Mouse (Mus musculus) myocyte (in vitro differentiated cells): ENCODE data around the gene Antxr1. TPM values are rescaled to one million over a fixed set of nuclear protein-coding genes. Genes with fewer than 3 reads are reported as not detected.

ENCODE experiments used
- H3K27me3 ChIP-seq: one replicate; pipeline ENCODE4 v1.6.1; 2011; ENCODE audit not compliant: control insufficient read depth, insufficient read depth, insufficient read length
- H3K36me3 ChIP-seq: one replicate; pipeline ENCODE4 v1.6.1; 2011; ENCODE audit not compliant: control insufficient read depth, insufficient read depth
- H3K4me2 ChIP-seq: one replicate; pipeline ENCODE4 v1.6.1; 2011; ENCODE audit warnings: low read depth, control low read depth
- H3K4me3 ChIP-seq: one replicate; pipeline ENCODE4 v1.5.1; 2011; ENCODE audit warnings: mild to moderate bottlenecking, control low read depth, moderate library complexity
- H3K79me2 ChIP-seq: one replicate; pipeline ENCODE4 v1.6.1; 2011; ENCODE audit not compliant: control insufficient read depth, insufficient read depth
- H3ac ChIP-seq: one replicate; pipeline ENCODE4 v1.6.1; 2011; ENCODE audit not compliant: control insufficient read depth, insufficient read length
- CEBPB ChIP-seq: IDR thresholded peaks from 2 replicates; pipeline ENCODE4 v1.6.1; 2011; ENCODE audit warnings: mild to moderate bottlenecking, moderate library complexity; ENCODE audit not compliant: poor library complexity, insufficient read depth, severe bottlenecking
- E2F4 ChIP-seq: IDR thresholded peaks from one replicate; pipeline ENCODE4 v1.6.1; 2011; ENCODE audit warnings: mild to moderate bottlenecking, control low read depth, moderate library complexity; ENCODE audit not compliant: insufficient read depth
- MAX ChIP-seq: IDR thresholded peaks from one replicate; pipeline ENCODE4 v1.6.1; 2011; ENCODE audit warnings: low read depth, mild to moderate bottlenecking, control low read depth
- MYOD1 ChIP-seq, 3 experiments: IDR thresholded peaks; one replicate each; pipeline ENCODE4 v1.6.1; 2011; ENCODE audit warnings: control low read depth in 2 of 3, low read depth in 2 of 3, mild to moderate bottlenecking in 2 of 3, moderate library complexity in 1 of 3; ENCODE audit not compliant: insufficient read length in 2 of 3, control insufficient read depth in 1 of 3
- MYOG ChIP-seq, 3 experiments: IDR thresholded peaks; one replicate each; pipeline ENCODE4 v1.6.1; 2011; ENCODE audit warnings: control low read depth in 2 of 3, low read depth in 2 of 3, mild to moderate bottlenecking in 2 of 3; ENCODE audit not compliant: insufficient read length in 2 of 3, control insufficient read depth in 1 of 3, insufficient read depth in 1 of 3
- POLR2A ChIP-seq: IDR thresholded peaks from one replicate; pipeline ENCODE4 v1.6.1; 2011; ENCODE audit warnings: low read depth, mild to moderate bottlenecking, control low read depth, moderate library complexity; ENCODE audit not compliant: insufficient read length
- POLR2AphosphoS2 ChIP-seq: IDR thresholded peaks from one replicate; pipeline ENCODE4 v1.6.1; 2011; ENCODE audit warnings: low read depth, control low read depth; ENCODE audit not compliant: insufficient read length
- REST ChIP-seq: IDR thresholded peaks from one replicate; pipeline ENCODE4 v1.6.1; 2011; ENCODE audit warnings: mild to moderate bottlenecking, control low read depth, moderate library complexity; ENCODE audit not compliant: insufficient read depth, insufficient read length
- SRF ChIP-seq: IDR thresholded peaks from one replicate; pipeline ENCODE4 v1.6.1; 2011; ENCODE audit warnings: low read depth; ENCODE audit not compliant: control insufficient read depth, insufficient read length
- TCF12 ChIP-seq: IDR thresholded peaks from one replicate; pipeline ENCODE4 v1.6.1; 2011; ENCODE audit warnings: mild to moderate bottlenecking, control low read depth; ENCODE audit not compliant: poor library complexity, insufficient read depth, severe bottlenecking
- TCF3 ChIP-seq: IDR thresholded peaks from one replicate; pipeline ENCODE4 v1.6.1; 2011; ENCODE audit warnings: low read depth, control low read depth; ENCODE audit not compliant: insufficient read length
- USF1 ChIP-seq: IDR thresholded peaks from one replicate; pipeline ENCODE4 v1.6.1; 2011; ENCODE audit warnings: low read depth, mild to moderate bottlenecking, control low read depth, moderate library complexity
- polyA plus RNA-seq: library from polyadenylated mRNA; unstranded; fragments of >200 nt; fragmentation: generic; extraction: Trizol; gene quantifications from one replicate; pipeline ENCODE4 v1.2.1, GENCODE M21; 2012; ENCODE audit warnings: missing spikeins

The Antxr1 gene
- polyA plus RNA-seq, 1 experiment, result 8.6 TPM

DNA sequence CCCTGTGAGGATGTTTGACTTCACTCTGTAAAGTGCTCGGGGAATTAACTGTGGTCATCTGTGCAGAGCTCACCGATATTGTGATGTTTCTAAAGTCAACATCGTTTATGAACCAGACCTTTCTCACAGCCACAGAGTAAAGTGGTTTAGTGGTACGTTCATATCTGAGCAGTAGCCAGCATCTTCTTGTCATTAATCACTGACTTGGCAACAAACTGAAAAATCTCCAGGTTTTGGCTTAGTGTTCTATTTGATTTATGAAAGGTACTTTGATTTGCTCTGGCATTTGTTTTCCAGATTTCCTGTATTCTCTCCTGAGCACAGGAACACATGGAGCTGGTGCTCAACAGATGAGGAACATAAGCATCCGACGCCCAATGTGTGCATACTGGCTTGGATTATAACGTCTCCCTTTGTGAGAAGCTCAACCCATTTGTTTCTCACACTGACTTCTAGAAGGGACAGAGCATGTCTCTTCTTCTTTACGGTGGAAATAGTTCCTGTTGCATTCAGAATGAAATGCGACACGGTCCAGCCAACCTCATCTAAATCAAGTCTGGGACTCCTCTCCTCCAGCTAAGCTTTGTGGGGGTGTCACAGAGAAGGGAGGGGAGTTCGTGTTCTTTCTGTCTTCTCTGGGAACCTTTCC, 50.8 kb downstream of the Antxr1 start:
- H3K79me2 ChIP-seq, result no peaks in the 10 kb centered on the region
- H3ac ChIP-seq, result no peak overlapping the region
- no peak overlapping the region for H3K4me2 ChIP-seq
- no peaks in the 10 kb centered on the region for H3K36me3 ChIP-seq
- no peak for TF ChIP-seq USF1
- no peak for TF ChIP-seq E2F4
- no peak for TF ChIP-seq MYOG (IDR thresholded peaks at IDR 0.05; ENCODE audit: control insufficient read depth in 1 of 3, insufficient read depth in 1 of 3, insufficient read length in 2 of 3, low read depth in 2 of 3)
- TF ChIP-seq TCF12, result no peak
- no peak for TF ChIP-seq TCF3
- TF ChIP-seq POLR2A, result no peak
- no peak overlapping the region for H3K4me3 ChIP-seq
- no peaks in the 10 kb centered on the region for H3K27me3 ChIP-seq

DNA sequence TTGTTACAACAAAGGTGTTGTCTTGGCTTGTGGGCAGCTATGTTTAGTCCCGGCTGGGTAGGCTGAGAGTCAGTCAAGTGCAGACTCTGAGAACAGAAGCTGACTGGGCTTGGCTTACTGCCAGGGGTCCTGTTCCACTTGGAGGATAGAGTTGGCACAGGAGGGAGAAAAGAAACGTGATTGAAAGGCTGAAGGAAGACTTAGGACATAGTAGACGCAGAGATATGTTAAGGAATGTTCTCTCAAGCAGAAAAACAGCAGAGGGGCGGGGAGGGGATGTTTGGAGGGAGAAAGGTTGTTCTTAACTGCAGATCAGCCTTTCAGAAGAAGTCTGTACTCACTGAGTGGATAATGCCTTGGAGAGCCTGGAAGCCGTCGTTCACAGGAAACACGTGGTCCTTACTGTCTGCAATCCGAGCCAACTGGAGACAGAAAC, 53.3 kb downstream of the Antxr1 start:
- H3K4me2 ChIP-seq, result no peak overlapping the region
- H3K79me2 ChIP-seq, result no peaks in the 10 kb centered on the region
- TF ChIP-seq MAX, result no peak
- TF ChIP-seq TCF3, result no peak
- TF ChIP-seq MYOG (IDR thresholded peaks at IDR 0.05; ENCODE audit: control insufficient read depth in 1 of 3, insufficient read depth in 1 of 3, insufficient read length in 2 of 3, low read depth in 2 of 3), result no peak
- no peak for TF ChIP-seq MYOD1 (IDR thresholded peaks at IDR 0.05; ENCODE audit: control insufficient read depth in 1 of 3, insufficient read length in 2 of 3, low read depth in 2 of 3)
- TF ChIP-seq POLR2AphosphoS2, result no peak
- no peak for TF ChIP-seq REST
- TF ChIP-seq E2F4, result no peak
- no peak for TF ChIP-seq SRF
- TF ChIP-seq TCF12, result no peak
- no peak for TF ChIP-seq USF1
- no peak for TF ChIP-seq CEBPB
- TF ChIP-seq POLR2A, result no peak
- H3ac ChIP-seq, result no peak overlapping the region
- H3K27me3 ChIP-seq, result no peaks in the 10 kb centered on the region
- no peaks in the 10 kb centered on the region for H3K36me3 ChIP-seq
- no peak overlapping the region for H3K4me3 ChIP-seq

DNA sequence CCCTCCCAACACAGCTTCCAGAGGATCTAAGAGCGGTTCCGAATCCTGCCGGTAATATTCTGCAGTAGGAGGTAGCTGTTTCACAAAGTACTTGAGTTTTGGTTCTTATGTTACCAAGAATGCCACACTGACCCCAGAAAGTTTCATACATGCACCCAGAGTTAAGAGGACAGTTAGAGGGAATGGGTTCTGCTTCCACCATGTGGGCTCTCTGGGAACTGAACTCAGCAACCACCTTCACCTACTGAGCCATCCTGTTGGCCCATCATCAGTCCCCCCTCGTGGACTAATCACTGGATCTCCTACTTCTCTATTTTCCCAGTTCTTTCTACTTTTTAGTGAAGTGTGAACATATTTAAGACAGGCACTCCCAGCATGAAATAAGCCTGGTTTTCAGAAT, 53.9 kb downstream of the Antxr1 start:
- H3K79me2 ChIP-seq, result no peaks in the 10 kb centered on the region
- H3K4me3 ChIP-seq, result no peak overlapping the region
- no peak for TF ChIP-seq MYOD1 (IDR thresholded peaks at IDR 0.05; ENCODE audit: control insufficient read depth in 1 of 3, insufficient read length in 2 of 3, low read depth in 2 of 3)
- TF ChIP-seq USF1, result no peak
- TF ChIP-seq CEBPB, result no peak
- no peak for TF ChIP-seq REST
- TF ChIP-seq TCF12, result no peak
- TF ChIP-seq SRF, result no peak
- no peak for TF ChIP-seq MYOG (IDR thresholded peaks at IDR 0.05; ENCODE audit: control insufficient read depth in 1 of 3, insufficient read depth in 1 of 3, insufficient read length in 2 of 3, low read depth in 2 of 3)
- no peak for TF ChIP-seq MAX
- TF ChIP-seq TCF3, result no peak
- no peak for TF ChIP-seq POLR2A
- no peak for TF ChIP-seq POLR2AphosphoS2
- no peak for TF ChIP-seq E2F4
- H3K4me2 ChIP-seq, result no peak overlapping the region
- no peaks in the 10 kb centered on the region for H3K27me3 ChIP-seq
- no peaks in the 10 kb centered on the region for H3K36me3 ChIP-seq
- H3ac ChIP-seq, result no peak overlapping the region

DNA sequence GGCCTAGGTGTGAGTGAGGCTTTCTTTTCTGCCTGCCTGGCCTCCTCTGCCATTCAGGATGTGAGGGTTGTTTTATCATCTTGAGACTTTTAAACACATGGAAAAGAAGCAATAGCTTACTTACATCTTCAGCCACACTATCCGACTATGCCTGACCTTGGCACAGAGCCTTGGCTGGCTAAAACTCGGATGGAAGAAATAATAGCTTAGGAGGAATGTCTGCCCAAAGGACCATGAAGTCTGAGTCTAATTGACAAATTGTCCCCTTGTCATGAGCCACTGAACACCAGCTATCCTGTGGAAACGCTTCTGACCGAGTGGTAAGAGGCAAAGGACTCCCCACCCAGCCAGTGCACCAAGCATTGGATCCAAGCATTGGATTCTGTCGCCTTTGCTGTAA, 57.5 kb downstream of the Antxr1 start:
- Histone ChIP-seq H3K4me2 (no peak overlapping the region), H3K36me3 (no peaks in the 10 kb centered on the region), H3ac (no peak overlapping the region), H3K79me2 (no peaks in the 10 kb centered on the region), H3K27me3 (no peaks in the 10 kb centered on the region), H3K4me3 (no peak overlapping the region)
- TF ChIP-seq TCF12, result no peak
- no peak for TF ChIP-seq TCF3

DNA sequence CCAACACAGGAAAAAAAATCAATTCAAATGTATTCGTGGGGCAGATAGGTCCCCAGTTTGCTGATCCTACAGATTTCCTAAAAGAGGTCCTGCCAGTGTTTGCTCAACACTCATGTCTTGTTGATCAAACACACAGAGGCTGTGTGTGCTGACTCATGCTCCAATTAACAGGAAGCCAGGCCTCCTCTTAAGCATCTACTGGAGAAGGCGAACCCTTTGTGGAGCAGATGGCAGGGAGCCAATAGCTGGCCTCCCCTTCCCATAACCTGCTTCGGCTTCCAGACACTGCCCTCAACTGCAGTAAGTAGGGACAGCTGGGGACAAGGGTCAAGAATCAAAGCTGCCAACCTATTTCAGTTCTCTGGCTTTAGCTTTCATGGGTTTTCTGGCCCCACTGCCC, 58.1 kb downstream of the Antxr1 start:
- no peaks in the 10 kb centered on the region for H3K79me2 ChIP-seq
- H3K36me3 ChIP-seq, result no peaks in the 10 kb centered on the region
- H3ac ChIP-seq, result no peak overlapping the region
- H3K27me3 ChIP-seq, result no peaks in the 10 kb centered on the region
- TF ChIP-seq E2F4 (no peak), TCF3 (no peak), POLR2A (no peak), USF1 (no peak), POLR2AphosphoS2 (no peak), MYOD1 (IDR thresholded peaks at IDR 0.05; ENCODE audit: control insufficient read depth in 1 of 3, insufficient read length in 2 of 3, low read depth in 2 of 3) (no peak), SRF (no peak), CEBPB (no peak), MAX (no peak), REST (no peak), MYOG (IDR thresholded peaks at IDR 0.05; ENCODE audit: control insufficient read depth in 1 of 3, insufficient read depth in 1 of 3, insufficient read length in 2 of 3, low read depth in 2 of 3) (no peak), TCF12 (no peak)
- H3K4me3 ChIP-seq, result no peak overlapping the region
- H3K4me2 ChIP-seq, result no peak overlapping the region
